Mouse (Mus musculus) erythroblast, embryonic 14.5 days (primary cell): ENCODE results near the gene Klf17.

Experiments
- GATA1 ChIP-seq: IDR thresholded peaks from 2 replicates; pipeline ENCODE4 v1.6.1; 2012; ENCODE audit warnings: low read length, inconsistent platforms, mixed read lengths
- TAL1 ChIP-seq: IDR thresholded peaks from 3 replicates; pipeline ENCODE4 v1.6.1; 2012; ENCODE audit warnings: low read length, inconsistent platforms, mixed read lengths

GRCm38 (mm10) chr4:117713303-117714098, 51.9 kb downstream of the Klf17 start:
- TF ChIP-seq TAL1 (no peak), GATA1 (no peak)
